Mouse (Mus musculus): ENCODE results near the gene Prkcz.
A peak's percentile ranks its signal among the peaks of the same experiment; 100 is the strongest.

Prkcz gene

DNA sequence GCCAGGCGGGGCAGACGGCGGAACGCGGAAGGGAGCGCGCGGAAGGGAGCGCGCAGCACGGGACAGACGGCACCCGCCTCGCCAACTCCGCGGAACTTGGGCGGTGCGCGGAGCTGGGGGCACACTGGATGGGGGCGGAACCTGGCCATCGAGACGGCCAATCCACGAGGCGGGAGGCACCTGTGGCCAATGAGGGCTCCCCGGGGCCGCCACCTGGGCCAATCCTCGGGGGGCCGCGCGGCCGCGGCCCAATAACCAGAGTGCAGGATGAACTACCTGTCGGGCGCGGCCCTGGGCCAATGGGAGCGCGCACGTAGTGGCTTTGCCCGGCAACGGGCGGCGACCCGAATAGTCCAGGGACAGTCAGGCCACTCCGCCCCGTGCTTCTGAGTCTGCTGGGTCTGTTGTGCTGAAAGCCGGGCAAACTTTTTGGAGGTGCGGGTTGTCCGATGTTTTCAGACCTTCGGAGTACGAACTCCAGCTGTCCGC, at the start of gene Prkcz:
Prkcz (minus strand) TSS at position 59 of the 489 bp plus-strand sequence.
- peak; percentile 92 for DNase-seq (ENCODE audit: low spot score)

GRCm38 (mm10) chr4:155409058-155409776, 48.1 kb upstream of the Prkcz start, which contains the start of gene Cfap74:
Cfap74 (plus strand) TSS chr4:155409190.
- peak; percentile 96 for DNase-seq (ENCODE audit: low spot score)

DNA sequence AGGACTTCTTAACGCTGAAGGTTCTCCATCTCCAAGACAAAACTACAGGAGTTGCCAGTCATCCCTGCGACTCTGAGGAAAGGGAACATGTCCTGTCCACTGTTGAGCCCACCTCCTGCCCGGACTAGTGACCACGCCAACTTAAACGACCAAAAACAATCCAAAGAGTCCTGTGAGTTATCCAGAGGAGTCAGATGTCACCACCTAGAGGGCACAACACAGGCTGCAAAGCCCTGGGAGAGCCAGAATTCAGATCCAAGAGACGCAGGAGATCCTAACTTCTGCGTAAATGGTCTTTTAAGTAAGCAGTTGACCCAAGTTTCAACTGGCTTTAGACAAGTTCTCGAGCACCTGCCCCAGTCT, 47.5 kb upstream of the Prkcz start:
- DNase-seq (ENCODE audit: low spot score), result no peak

- no peak for DNase-seq (ENCODE audit: low spot score)
Observed at GRCm38 (mm10) chr4:155402489-155402888, 41.3 kb upstream of the Prkcz start.

DNA sequence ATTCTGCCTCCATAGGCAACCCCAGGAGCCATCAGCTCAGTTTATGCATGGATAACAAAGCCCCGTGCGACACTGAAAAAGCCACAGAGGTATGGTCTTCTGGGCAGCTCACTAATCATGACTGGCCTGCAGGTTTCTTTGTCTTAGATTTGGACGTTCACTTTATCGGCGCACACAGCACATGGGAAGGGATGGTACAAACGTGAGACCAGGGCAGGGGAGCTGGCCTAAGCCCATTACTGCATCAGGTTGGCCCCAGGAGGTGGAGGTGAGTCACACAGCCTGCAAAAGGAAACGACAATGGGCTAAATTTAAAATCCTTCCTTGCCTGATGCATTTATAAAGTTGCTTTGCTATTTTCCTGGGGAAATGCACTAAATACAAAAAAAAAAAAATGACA, 40.0 kb upstream of the Prkcz start:
- no peak for DNase-seq (ENCODE audit: low spot score)

GRCm38 (mm10) chr4:155398222-155398540, 37.0 kb upstream of the Prkcz start:
- DNase-seq (ENCODE audit: low spot score), result peak; percentile 16

GRCm38 (mm10) chr4:155397511-155398221, 36.5 kb upstream of the Prkcz start, which contains the start of gene Gabrd:
Gabrd (minus strand) TSS chr4:155398112.
- DNase-seq (ENCODE audit: low spot score), result peak; percentile 80

- DNase-seq (ENCODE audit: low spot score), result no peak
Observed at GRCm38 (mm10) chr4:155396751-155397150, 35.6 kb upstream of the Prkcz start.

GRCm38 (mm10) chr4:155395471-155395870, 34.3 kb upstream of the Prkcz start:
- no peak for DNase-seq (ENCODE audit: low spot score)

DNA sequence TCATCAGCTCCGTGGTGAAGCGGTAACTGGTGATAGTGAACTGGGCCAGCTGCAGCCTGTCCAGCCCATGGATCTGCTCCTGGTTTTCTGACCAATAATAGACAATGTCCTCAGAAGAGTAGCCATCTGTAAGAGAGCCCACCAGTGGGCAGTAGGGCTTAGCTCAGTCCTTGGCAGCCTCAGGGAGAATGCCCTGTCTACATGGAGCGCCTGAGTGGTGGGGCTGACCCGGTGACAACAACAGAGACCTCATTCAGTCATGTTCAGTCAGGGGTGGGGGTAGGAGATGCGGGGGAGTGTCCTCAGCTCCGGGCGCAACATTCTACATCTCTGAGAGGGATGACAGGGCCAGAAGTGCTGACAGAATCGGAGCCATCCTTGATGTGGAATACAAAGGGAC, 26.0 kb upstream of the Prkcz start:
- no peak for DNase-seq (ENCODE audit: low spot score)

GRCm38 (mm10) chr4:155383326-155383725, 22.2 kb upstream of the Prkcz start:
- no peak for DNase-seq (ENCODE audit: low spot score)

GRCm38 (mm10) chr4:155382752-155383151, 21.6 kb upstream of the Prkcz start:
- DNase-seq (ENCODE audit: low spot score), result no peak

DNA sequence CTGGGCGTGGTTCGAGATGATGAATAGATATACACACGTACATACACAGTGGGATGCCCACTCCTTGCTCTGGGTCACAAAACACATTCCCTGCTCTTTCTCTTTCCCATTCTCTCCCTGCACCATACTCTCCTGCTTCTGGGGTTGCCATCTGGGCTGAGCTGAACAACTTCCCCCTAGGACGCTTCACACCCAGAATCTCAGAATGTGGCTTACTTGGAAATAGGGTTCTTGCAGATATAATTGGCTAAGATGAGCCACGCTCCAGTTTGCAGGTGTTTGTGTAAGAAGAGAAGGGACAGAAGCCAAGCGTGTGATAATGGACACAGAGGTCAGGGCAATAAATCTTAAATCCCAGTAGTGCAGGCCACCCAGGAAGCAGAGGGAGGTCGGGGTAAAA, 20.8 kb upstream of the Prkcz start:
- no peak for DNase-seq (ENCODE audit: low spot score)

DNA sequence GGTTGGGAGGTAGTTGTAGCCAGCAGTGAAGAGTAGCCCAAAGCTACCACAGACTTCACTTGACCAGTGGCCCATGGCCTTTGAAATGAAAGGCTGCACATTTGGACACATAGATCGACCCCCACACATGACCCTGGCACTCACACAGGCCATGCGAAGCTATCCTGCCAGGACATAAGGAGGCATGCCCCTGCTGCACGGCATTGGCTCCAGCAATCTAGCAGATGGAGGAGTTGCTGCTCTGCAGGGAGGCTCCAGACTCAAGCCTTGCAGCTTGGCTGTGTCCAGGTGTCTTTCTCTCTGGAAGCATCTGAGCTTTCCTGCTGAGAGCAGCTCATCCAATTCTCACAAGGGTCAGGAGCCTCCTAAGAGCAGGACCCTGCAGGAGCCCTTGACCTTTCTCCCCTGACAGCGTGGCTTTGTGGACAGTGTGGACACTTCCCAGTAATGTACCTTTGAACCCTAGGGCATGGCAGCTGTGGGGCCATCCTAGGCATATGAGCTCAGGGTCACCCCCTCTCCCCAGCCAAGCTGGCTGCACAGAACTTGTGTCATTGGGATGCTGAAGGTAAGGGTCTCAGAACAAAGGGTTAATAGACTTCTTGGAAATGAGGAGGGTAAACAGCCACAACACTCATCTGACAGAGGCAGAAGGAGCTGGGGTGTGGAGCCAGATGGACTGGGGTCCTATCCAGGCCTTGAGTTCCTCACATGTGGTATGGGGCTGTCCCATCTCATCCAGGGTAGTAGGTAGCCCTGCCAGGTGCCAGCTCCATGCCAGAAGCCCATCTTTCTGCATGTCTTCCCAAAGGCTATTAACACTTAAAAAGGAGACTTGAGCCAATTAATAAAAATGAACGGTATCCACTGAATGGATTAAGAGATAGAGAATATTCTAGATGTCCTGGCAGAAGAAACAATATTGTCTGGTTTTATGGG, 10.9 kb upstream of the Prkcz start:
- no peak for DNase-seq (ENCODE audit: low spot score)

GRCm38 (mm10) chr4:155370737-155371715, 9.9 kb upstream of the Prkcz start:
- DNase-seq (ENCODE audit: low spot score), result no peak

- peak; percentile 82 for DNase-seq (ENCODE audit: low spot score)
Observed at GRCm38 (mm10) chr4:155368684-155369083, 7.5 kb upstream of the Prkcz start.

DNA sequence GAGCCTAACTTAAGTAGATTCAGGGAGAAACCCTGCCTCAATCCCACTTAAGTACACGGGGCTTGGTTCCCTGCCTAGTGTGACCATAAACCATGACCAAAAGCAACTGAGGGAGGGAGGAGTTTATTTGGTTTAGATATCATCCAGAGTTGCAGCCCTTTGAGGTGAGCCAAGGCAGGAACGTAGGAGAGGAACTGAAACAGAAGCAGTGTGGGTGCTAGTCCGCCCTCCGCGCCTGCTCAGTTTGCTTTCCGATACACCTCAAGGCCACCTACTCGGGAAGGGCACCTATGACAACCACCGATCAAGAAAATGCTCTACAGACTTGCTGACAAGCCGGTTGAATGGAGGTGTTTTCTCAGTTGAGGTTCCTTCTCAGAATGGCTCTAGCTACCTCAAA, 6.6 kb upstream of the Prkcz start:
- DNase-seq (ENCODE audit: low spot score), result no peak

DNA sequence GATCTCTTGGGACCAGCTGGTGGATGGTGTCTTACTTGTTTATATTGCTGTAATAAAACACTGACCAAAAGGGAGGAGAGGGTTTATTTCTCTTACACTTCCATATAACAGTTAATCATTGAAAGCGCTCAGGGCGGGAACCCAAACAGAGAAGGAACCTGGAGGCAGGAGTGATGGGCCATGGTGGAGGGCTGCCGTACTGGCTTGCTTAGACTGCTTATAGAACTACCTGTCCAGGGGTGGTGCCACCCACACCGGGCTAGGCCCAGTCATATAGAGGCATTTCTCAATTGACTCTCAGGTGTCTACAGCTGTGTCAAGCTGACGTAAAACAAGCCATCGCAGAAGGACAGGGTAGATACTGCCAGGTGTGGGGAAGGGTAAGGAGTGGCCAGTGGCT, 5.6 kb upstream of the Prkcz start:
- no peak for DNase-seq (ENCODE audit: low spot score)

DNA sequence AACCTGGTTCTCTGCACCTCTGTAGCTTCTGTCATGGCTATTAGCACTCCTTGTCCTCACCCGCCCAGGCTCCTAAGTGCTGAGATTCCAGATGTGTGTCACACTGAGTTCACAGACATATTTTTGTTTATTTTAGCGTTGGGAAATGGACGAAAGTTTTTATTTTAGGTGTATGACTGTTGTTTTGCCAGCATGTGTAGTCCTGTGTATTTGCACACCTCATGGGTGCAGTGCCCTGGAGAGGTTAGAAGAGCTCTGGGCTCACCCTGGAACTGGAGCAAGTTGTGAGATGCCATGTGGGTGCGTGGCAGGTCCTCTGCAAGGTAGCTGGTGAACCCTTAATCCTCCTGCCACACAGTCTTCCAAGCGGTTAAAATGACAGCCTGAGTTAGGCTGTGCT, 1.3 kb upstream of the Prkcz start:
- DNase-seq (ENCODE audit: low spot score), result no peak

GRCm38 (mm10) chr4:155360856-155361255, 305 bp downstream of the Prkcz start:
- peak; percentile 23 for DNase-seq (ENCODE audit: low spot score)
